In genomic region chr2:144479421-144479820, GRCm38 (mm10) we compare ENCODE assay signal across 14 mouse cellular contexts. TPM values are rescaled to one million over a fixed set of nuclear protein-coding genes. Genes with fewer than 3 reads are reported as not detected.
DNase-seq lines count a peak whose midpoint lies in the region; ATAC-seq lines count a peak whose summit lies in the region.
"Had no signal": no experiment of that assay in that cellular context is flagged by ENCODE, and none has a peak within 500 bp of the region (broad histone marks: within the 10 kb centered on the region; RNA-seq: fewer than 3 reads in every experiment).

No protein-coding gene starts in this region.

- 79% methylated on average over 2 of the region's 2 CpGs for WGBS in midbrain, embryonic 13.5 days

- no peak overlapping the region for H3K4me2 ChIP-seq in midbrain, embryonic 13.5 days (replicated peaks)
- H3K4me2 ChIP-seq: forebrain, embryonic 15.5 days; lung, embryonic 15.5 days had no signal

- no peaks in the 10 kb centered on the region for H3K27me3 ChIP-seq in midbrain, embryonic 13.5 days
- H3K27me3 ChIP-seq: forebrain, embryonic 15.5 days; lung, embryonic 15.5 days had no signal

- ATAC-seq in midbrain, embryonic 13.5 days = no peak
- ATAC-seq: forebrain, embryonic 15.5 days; intestine, postnatal 0 days had no signal

- H3K27ac ChIP-seq in midbrain, embryonic 13.5 days = no peak overlapping the region
- H3K27ac ChIP-seq: forebrain, embryonic 15.5 days; lung, embryonic 15.5 days had no signal

- H3K4me3 ChIP-seq in midbrain, embryonic 13.5 days (replicated peaks) = no peak overlapping the region
- H3K4me3 ChIP-seq: forebrain, embryonic 15.5 days; lung, embryonic 15.5 days had no signal

- H3K9ac ChIP-seq in midbrain, embryonic 13.5 days (replicated peaks) = no peak overlapping the region
- H3K9ac ChIP-seq: forebrain, embryonic 15.5 days; lung, embryonic 15.5 days had no signal

- intact Hi-C loops in left cerebral cortex, postnatal 14 days (cut with DNase I) = no loop called here

- DNase-seq in frontal cortex, postnatal 36 days (ENCODE audit: low spot score in 2 of 2) = peak; percentile 57 to 68
- DNase-seq in frontal cortex, postnatal 25 days (ENCODE audit: low spot score in 2 of 2) = no peak
- peak; percentile 42 to 57 for DNase-seq in layer of hippocampus, adult 18-20 months (ENCODE audit: low spot score in 2 of 2)
- DNase-seq in layer of hippocampus, postnatal 14 days (ENCODE audit: low spot score in 2 of 2) = no peak
- peak; percentile 84 for DNase-seq in brain, adult 2 months (ENCODE audit: low read depth, low spot score)
- peak; percentile 29 to 68 for DNase-seq in left cerebral cortex, postnatal 14 days (ENCODE audit: low spot score in 2 of 2)
- no peak for DNase-seq in thymus, adult 18-20 months
- DNase-seq: cerebellum, adult 2 months; liver had no signal

- no peaks in the 10 kb centered on the region for H3K9me3 ChIP-seq in midbrain, embryonic 13.5 days
- H3K9me3 ChIP-seq: forebrain, embryonic 15.5 days; lung, embryonic 15.5 days had no signal

- H3K4me1 ChIP-seq in midbrain, embryonic 13.5 days (replicated peaks) = no peaks in the 10 kb centered on the region
- H3K4me1 ChIP-seq: lung, embryonic 15.5 days had no signal

- H3K36me3 ChIP-seq in midbrain, embryonic 13.5 days = peaks cover 30% of the 10 kb centered on the region
- H3K36me3 ChIP-seq: lung, embryonic 15.5 days had no signal

RNA-seq across cellular contexts. Expression of gene Dzank1, which starts 47.8 kb away (rescaled TPM):
- total RNA-seq in layer of hippocampus, adult 18-20 months (2021) = 100 to 1,000 TPM; 144 to 149 TPM
- 100 to 1,000 TPM; 107 to 108 TPM for total RNA-seq in layer of hippocampus, postnatal 14 days (2021)
- total RNA-seq in left cerebral cortex, postnatal 14 days (2021) = 100 to 1,000 TPM; 121 to 134 TPM
- 10.0 and 11.1 TPM in 2 replicates for polyA plus RNA-seq in midbrain, embryonic 13.5 days (2015; fragmentation: Nextera tagmentation; extraction: Ambion mirVana)
- total RNA-seq: megakaryocyte-erythroid progenitor cell, adult 5-6 weeks had no signal

RNA-seq across cellular contexts. Expression of gene Polr3f, which starts 48.1 kb away (rescaled TPM):
- 10 to 100 TPM; 25.5 to 26.5 TPM for total RNA-seq in layer of hippocampus, adult 18-20 months (2021)
- total RNA-seq in layer of hippocampus, postnatal 14 days (2021) = 10 to 100 TPM; 24.5 to 24.6 TPM
- total RNA-seq in left cerebral cortex, postnatal 14 days (2021) = 10 to 100 TPM; 22.5 to 22.9 TPM
- 32.6 and 33.0 TPM in 2 replicates for polyA plus RNA-seq in midbrain, embryonic 13.5 days (2015; fragmentation: Nextera tagmentation; extraction: Ambion mirVana)

Comparison
In these comparisons a context has a peak if more than half of its experiments do, and no peak if none do; other contexts are left out.
1. DNase-seq: peak in frontal cortex, postnatal 36 days (2 of 2), layer of hippocampus, adult 18-20 months (2 of 2), brain, adult 2 months (single experiment) and left cerebral cortex, postnatal 14 days (2 of 2); none in frontal cortex, postnatal 25 days (0 of 2), layer of hippocampus, postnatal 14 days (0 of 2) and thymus, adult 18-20 months (0 of 2).